Mouse (Mus musculus) CD4-positive, CD25-positive, alpha-beta regulatory T cell, adult 2 months (primary cell): ENCODE measurements at regions not wholly inside any gene's neighbourhood (a gene's known extent, or its start where the extent isn't known, plus 50 kb on each side); places are given as distances from the start of the nearest gene placed in this dataset.

Experiments used
- DNase-seq: peaks from one replicate; pipeline ENCODE4 v3.0.0-alpha.2; 2012; ENCODE audit warnings: low read depth, low spot score

DNA sequence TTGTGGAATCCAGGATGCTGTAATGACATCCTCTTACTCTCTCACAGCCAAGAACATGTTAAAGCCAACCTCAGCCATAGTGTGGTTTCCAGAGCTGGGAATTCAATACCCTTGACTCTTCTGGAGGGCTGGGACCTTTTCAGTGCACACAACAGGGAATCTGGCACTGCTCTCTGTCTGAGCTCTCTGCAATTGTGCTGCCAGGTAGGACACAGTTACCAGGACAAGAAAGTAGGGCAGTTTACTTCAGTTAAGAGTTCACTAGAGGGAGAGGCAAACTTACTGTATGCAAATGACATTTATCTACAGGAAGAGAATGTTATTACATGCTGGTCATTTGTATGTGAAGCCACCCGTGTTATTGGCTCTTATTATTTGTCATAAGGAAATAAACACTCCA, 197.6 kb downstream of the Arl4a start:
- no peak for DNase-seq

DNA sequence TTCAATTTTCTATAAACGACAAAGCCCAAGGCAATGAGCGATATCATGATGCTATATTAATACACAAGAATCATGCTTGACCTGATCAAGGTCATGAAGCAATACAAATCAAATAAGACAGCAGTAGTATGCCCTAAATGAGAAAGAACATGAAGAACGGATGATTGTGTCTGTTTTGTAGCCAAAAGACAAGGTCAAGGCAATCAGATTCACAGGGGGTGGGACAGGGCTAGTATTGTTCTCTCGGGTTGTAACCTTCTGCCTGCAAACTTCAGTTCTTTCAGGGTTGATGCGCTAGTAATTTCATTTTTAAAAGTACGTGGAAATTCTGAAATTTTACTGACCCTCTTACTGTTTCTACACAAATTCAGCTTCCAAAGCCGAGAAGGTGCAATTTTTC, 206.7 kb downstream of the Arl4a start:
- DNase-seq = no peak

DNA sequence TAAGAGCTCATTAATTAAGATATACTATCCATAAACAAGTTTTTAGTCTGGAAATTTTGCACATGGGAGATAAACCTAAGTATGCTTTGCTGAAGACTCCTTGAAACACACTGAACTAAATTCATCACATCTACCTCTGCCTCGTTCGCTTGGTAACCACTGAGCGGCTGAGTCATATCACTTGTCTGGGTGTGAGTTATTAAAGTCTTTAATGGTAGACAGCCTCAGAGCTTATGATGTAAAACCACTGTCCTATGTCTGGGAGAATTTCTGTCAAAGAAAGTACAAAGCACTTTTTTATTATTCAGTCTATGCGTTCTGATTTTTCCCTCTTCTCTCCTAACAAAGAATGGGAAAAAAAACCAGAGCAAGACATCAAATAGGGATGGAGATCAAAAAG, 207.3 kb downstream of the Arl4a start:
- DNase-seq = no peak

DNA sequence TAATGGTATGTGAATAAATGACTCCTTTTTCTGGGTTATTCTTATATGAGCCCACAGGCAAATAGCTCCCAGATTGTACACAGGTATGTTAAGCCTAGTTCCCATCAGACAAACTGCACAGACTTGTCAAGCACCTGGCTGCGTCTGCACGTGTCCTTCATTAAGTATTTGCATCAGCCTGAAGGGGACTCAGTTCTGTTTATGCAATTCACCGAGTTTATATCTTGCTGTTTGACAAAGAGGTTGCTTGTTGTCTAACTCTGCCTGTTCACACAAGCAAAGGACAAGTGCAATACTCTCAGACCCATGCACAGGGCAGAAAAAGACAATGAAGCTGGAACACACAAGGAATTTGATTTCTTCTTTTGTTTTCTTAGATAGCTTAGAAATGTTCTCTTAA, 215.2 kb downstream of the Arl4a start:
- DNase-seq = no peak

DNA sequence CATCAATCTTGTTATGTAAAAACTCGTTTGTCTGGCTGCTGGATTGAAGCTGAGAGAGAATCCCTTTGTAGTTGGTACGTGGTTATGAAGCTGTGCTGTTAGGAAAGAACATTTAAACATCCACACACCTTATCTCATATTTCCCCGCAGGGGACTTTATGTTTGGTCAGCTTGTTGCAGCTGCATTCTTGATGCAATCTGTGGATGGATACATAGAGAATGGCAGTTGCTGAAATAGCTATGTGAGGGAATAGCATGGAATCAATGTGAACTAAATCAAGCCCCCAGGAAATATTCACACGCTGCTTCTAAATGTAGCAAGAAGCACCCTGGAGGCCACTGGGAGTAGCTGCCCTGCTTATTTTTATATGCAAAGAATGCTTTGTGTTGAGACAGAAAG, 236.3 kb downstream of the Arl4a start:
- DNase-seq = no peak

DNA sequence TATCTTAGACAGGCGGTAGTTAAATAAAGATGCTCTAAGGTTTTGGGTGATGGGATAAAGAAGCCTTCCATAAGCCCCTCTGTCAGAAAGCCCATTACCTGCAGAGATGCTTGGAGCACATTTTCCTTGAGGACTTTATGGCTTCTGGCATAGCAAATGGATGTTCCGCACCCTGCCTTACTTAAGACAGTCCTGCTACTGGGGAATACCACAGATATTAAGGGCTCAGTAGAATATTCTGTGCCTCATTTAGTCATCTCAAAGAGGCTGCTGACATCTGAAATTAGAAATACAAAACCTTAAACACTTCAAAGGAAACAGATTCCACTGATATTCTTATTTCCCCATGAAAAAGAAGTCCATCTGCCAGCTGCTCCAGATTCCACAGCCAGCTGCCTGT, 240.0 kb downstream of the Arl4a start:
- DNase-seq = no peak

DNA sequence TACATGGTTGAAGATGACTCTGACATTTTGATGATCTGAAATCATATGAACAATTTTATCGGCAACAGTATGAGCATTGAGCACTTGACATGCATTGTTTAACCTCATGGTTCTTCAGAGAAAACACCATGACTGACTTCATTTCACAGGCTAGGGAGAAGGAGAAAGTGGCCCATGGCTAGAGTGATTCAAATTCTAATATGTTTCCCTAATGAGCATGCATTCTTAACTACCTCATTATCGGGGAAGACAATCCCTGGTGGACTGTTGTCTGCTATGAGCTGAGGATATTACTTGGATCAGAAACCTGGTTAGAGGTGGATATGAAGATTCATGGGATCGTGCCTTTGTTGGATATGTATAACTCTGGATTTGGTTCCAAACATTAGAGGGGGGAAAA, 240.9 kb downstream of the Arl4a start:
- no peak for DNase-seq

DNA sequence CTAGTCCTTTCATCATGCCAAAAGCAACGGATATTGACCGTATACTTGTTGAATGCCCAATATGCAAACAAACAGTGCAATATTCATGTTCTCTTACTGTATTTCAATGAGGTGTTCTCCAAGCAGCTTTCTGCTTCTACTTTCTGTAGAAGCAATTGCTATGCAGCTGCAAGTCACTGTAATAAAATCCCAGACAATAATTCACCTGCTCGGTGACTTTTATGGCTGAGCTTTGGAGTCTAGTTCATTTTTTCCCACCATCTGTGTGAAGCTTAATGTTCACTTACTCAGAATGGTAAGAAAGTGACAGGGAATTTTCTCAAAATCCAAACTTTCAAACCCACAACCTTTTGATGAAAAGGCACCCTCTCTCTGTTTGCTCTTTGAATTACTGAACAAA, 252.8 kb downstream of the Arl4a start:
- no peak for DNase-seq

DNA sequence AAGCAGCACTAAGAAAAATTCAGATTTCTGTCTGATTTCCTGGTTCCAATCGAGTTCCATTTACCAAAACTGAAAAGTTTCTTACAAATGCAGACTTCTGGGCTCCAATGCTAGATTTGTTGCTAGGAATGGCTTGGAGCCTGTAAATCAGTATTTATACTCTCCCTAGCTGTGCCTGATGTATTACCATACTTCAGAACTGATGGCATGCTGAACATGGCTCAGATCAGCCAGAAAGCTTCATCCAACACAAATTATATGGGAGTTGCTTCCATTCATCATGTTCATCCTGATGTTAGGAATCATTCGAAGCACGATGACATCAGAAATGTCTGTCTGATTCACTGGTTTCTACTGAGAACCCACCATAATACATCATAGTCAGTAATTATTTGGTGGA, 253.3 kb downstream of the Arl4a start:
- DNase-seq = no peak

DNA sequence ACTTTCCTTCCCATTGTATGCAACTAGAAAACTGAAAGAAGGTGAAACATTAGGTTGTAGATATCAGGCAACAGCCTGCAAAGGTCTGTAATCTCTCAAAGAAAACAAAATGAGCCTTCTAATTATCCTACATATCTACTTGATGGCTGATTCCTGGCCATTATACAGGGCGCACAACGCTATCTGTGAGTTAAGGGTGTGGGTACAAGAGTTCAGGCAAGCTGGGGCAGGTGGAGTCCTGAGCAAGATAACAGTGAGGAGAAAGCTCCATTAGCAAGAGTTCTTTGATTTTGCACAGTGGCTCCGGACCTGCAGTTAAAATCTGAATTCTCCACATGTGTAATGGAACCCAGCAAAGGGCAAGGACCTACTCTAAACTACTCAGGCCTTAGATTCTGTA, 261.7 kb downstream of the Arl4a start:
- DNase-seq = no peak

DNA sequence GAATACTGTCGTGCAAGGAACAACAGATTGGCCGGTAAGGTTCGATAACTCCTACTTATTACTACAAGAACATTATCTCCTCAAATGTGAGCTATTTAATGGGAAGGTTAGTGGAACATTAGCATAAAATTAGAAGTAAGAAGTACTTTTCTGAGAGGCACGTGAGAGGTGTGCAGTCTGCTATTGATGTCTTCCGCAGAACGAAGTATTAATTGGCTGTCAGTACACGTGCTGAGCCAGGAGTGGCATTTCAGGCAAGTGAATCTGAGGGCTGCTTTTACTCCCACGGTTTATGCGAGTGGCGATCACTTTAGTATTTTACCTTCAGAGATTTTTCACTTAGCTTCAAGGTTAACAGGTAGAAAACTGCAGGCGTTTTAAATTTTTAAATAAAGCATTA, 270.8 kb downstream of the Arl4a start:
- no peak for DNase-seq

DNA sequence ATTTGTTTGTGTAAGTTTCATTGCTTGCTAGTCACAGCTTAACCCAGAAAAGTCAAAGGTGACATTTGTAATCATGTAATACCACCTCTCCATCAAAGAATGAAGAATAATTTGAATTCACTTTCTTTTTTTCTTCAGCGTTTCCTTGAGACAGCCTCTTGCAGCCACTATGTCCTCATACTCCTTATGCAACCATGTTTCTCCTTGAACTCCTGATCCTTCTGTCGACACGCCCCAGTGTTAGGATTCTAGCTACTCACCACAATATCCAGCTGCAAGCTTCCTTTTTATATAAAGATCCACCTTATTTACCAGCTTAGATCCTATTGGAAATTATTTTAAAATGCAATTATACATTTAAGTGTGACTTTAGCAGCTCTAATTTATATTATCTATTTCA, 274.3 kb downstream of the Arl4a start:
- no peak for DNase-seq

DNA sequence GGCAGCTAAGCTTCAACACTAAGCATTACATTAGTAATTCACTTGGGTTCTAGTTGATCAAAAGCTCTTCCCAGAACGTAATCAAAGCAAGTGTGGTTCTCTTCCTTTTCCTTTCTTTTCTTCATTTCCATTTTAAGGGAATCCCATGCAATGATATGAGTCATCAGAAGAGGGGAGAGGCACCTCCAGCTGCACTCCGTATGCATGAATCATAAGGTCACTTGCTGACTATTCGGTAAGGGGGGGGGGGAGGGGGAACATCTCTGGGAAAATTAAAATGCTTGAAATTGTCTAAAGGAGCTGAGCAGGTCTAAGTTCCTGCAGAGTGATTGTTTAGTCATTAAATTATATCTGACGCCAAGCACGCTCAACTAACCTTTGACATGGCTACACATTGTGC, 275.9 kb downstream of the Arl4a start:
- DNase-seq = no peak

DNA sequence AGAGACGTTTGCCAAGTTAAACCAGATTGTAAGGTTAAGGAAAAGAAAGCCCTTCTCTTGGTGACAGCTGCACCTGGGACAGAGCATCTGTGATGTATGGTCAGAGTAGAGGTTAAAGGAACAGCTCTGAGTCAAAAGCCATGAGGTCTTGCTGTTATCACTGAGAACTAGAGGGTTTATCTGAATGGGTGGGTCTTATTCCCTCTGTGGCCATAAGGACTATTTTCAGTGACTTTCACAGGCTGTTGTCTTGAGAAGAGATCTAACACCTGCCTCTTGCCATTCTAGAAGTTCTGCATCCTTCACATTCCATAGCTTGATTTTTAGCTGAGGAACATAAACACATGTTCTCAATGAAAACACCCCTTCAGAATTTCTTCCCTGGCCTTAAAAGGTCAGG, 276.5 kb downstream of the Arl4a start:
- DNase-seq = no peak

DNA sequence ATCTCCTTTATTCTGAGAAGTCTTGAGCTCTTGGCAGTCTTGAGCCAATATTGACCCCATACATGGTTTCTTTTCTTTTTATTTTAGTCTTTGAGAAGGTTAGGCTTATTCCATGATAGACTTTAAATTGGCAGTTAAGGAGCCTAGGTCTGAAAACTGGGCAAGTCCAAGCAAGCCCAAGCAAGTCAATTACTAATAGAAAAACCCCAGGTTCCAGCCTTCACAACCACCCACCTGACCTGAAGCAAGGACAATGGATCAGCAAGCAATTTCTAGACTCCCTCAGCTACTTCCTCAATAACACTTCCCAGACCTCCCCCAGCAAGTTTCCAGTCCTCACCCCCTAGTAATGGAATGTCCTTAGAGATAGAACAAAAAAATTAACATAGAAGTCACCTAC, 279.9 kb downstream of the Arl4a start:
- DNase-seq = no peak

DNA sequence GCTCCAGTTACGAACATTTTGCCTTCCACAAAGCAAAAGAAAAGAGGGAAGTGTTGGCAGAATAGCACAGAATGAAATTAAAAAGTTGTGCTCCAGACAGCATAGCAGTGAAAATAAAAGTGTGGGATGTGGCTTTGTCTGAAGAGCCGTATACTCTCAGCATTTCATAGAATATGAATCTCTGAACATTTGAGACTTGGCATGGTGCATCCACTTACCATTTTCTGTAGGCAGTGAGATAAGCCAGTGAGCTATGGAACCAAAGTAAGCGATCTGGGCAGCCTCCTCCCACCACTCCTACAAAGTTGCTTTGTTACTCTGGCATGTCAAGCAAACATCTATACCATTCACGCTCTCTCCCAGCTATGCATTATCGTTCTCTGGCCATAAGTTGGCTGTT, 286.0 kb downstream of the Arl4a start:
- no peak for DNase-seq

DNA sequence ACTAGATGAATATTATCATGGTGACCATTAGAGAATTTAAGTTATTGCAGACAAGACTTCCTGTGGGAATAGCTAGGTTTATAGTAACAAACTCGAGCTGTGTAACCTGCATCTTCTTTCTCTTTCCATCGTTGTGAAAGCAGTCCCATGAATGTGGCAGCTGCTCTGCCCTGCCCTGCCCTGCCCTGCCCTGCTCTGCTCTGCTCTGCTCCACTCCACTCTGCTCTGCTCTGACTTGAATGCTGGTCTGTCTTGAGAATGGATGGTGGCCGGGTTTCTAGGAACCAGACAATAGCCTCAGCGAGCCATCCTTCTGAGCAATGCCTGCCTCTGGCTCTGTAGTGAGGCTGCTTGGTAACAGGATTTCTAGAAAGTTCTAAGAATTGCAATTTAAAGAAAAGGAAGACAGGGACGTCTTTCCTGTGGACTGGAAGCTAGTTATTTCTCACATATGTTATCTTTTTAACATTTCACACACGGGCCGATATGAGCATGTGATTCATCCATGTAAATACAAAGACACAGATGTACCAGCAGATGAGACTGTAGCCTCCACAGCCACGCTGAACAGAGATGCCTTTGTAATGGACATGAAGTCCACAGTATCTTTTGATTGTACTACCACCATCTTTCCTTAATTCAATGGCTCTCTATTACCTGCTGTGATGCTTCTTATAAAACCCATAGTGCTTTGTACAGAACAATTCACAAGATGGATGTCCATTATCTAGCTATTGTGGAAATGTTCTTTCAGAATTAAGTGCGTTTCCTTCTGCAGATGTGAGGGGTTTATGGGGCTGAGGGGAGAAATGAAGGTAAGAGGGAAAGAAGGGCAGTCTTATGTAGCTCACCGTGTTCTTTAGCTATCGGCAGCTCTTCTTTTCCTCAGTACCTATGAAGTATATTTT, 295.4 kb downstream of the Arl4a start:
- no peak for DNase-seq

DNA sequence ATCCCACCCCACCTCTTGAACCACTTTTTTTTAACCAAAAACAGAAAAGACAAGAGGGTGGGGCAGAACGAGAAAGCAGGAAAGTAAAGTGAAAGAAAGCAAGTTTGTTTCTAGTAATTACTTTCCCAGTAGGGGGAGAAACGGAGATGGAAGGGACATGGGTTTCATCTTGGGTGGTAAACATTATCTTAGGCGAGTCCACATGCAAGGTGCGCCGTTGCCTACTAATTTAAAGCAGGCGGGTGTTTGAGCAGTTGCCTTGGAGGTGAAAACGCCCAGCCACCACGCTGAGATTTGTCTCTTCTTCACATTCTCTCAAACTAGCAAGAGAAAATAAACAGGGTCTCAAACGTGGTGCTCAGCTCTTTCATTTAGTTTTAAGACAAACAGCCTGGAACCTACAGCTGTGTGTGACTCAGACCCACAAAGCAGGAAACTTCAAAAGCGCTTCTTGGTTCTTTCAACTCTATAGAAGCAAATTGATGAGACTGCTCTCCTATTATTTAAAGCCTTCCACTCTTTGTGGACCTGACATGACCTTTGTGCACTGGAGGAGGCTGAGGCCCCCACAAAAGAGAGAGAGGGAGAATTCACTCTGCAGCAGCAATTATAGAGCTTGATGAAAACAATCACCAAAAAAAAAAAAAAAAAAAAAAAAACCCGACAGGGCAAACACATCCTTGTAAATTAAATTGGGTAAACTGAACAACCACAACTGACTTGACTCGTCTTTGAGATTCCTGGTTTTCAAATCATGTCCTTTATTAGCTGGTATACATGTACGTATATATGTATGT, 296.6 kb downstream of the Arl4a start:
- DNase-seq = no peak

DNA sequence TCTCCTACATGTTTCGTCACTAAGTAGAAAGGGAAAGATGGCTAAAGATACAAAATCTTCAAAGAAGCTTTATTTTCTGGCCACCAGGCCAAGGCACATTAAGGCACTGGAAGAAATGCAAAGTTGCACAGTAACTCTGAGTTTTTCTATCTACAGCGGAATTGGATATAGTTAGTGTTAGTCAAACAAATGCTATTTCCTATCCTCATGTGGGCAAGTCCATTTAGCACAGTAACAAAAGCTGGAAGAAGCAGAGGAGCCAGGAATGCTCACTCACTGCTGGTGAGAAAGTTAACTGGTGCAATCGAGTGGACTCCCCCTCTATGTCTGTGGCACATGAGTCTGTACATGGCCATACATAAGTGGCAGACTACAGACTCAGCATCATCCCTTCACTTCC, 300.9 kb downstream of the Arl4a start:
- no peak for DNase-seq

DNA sequence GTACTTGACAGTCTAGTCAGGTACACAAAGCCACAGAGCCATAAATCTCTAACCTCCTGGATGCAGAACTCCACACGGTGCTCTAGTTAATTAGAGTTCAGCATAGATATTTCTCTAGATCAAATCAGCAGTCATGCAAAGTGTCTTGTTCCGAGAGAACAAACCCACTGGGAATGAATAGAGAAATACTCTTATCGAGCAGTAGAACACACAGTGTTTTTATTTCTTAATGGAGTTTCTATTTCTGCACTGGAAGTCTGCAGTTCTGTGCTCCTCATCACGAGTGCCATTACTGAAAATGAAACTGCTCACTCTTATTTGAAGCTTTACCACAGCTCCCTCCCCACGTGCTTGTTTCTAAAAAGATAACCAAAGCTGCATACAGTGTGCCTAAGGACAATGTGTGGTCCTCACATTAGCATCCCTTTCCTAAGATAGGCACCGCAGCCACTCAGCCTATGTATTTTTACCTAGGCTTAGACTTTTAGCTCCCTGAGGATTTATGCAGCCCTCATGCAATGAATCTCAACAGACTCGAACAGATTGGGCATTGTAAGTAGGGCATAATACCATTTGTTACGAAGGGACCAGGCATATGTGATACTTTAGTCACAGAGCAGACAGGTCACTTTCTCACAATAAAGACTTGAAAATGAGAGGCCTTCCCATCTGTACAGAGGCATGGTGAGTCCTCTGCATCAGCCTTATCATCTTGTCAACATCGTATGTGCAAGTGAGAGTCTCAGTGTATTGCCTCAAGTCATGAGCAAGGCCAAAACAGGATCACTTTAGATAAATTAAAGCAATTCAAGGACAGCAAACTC, 301.5 kb downstream of the Arl4a start:
- DNase-seq = no peak

DNA sequence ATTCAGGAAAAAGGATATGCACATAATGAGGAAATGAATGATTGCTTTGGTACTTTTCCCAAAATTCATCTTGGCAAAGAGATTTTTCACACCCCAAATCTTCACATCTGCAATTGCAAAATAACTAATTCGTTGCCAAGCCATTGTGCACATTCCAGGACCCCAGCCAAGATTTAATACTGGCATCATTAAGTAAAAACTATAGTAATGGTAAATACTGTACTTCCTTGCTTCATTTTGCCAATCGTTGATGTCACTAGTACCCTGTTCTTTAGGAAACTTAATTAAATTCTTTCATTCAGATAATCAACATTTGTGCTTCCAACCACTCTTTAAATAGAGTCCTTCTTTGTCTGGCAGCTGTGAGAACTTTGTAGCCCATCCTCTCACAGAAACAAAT, 303.6 kb downstream of the Arl4a start:
- no peak for DNase-seq

DNA sequence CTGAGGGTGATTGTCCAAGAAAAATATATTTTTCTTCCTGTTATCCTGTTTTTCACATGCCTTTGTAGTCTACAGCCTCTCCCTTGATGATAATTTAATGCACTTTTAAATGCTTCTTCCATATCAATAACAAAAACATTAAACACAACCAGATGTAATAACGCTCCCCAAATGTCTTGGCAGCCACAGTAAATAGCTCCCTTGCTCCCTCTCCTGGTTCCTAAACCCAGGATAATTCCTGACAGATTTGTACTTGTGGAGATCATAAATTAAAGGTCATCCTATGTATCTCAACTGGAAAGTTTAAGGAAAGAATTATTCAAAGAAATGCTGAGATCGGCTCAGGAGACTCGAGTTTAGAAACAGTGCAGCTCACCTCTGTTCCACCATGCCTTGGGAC, 306.6 kb downstream of the Arl4a start:
- no peak for DNase-seq
